Mouse (Mus musculus) spleen, adult 2 months (tissue): ENCODE data around the gene Hivep3.

Source experiments
- CTCF ChIP-seq: fragments of 200-500 bp; IDR thresholded peaks from 2 replicates; pipeline ENCODE4 v1.5.1; 2011; ENCODE audit warnings: mild to moderate bottlenecking, inconsistent platforms; ENCODE audit not compliant: insufficient read depth, insufficient read length, insufficient replicate concordance; ENCODE audit errors: extremely low read depth
- POLR2A ChIP-seq: fragments of 200-500 bp; IDR thresholded peaks from 2 replicates; pipeline ENCODE4 v1.6.1; 2011; ENCODE audit warnings: low read depth, low read length, inconsistent platforms

- TF ChIP-seq CTCF, result no peak
- TF ChIP-seq POLR2A, result no peak
Observed at GRCm38 (mm10) chr4:119852483-119852882, 118.9 kb downstream of the Hivep3 start.
